Mouse (Mus musculus) erythroblast, embryonic 14.5 days (primary cell): ENCODE data around the gene Ovca2.

Source experiments
- GATA1 ChIP-seq: IDR thresholded peaks from 2 replicates; pipeline ENCODE4 v1.6.1; 2012; ENCODE audit warnings: low read length, inconsistent platforms, mixed read lengths
- TAL1 ChIP-seq: IDR thresholded peaks from 3 replicates; pipeline ENCODE4 v1.6.1; 2012; ENCODE audit warnings: low read length, inconsistent platforms, mixed read lengths

GRCm38 (mm10) chr11:75159564-75159963 lies 19.1 kb downstream of the Ovca2 start:
- TF ChIP-seq TAL1 (no peak), GATA1 (no peak)
